Mouse (Mus musculus) G1E (cell line): ENCODE measurements around the gene Mctp1. TPM values are rescaled to one million over a fixed set of nuclear protein-coding genes. Genes with fewer than 3 reads are reported as not detected.

Experiments
- ATAC-seq: 2 replicates; pipeline ENCODE4 v1.8.0; 2016; ENCODE audit warnings: mild to moderate bottlenecking; ENCODE audit not compliant: insufficient number of reproducible peaks, poor library complexity, low FRiP score, severe bottlenecking; ENCODE audit errors: extremely low read depth
- DNase-seq: peaks from one replicate; pipeline ENCODE4 v3.0.0; 2012; ENCODE audit warnings: low spot score
- H3K27me3 ChIP-seq: 2 replicates; pipeline ENCODE4 v1.6.1; 2012; ENCODE audit warnings: mild to moderate bottlenecking, low read length, inconsistent platforms; ENCODE audit not compliant: insufficient read depth
- H3K36me3 ChIP-seq: replicated peaks from 2 replicates; pipeline ENCODE3; 2012; ENCODE audit warnings: mild to moderate bottlenecking, inconsistent platforms
- H3K4me1 ChIP-seq: 2 replicates; pipeline ENCODE4 v1.6.1; 2012; ENCODE audit warnings: low read depth, low read length, inconsistent platforms, mixed read lengths; ENCODE audit not compliant: insufficient read depth
- H3K4me3 ChIP-seq: 2 replicates; pipeline ENCODE4 v1.5.1; 2012; ENCODE audit warnings: low read depth, mild to moderate bottlenecking, inconsistent platforms, low read length, moderate library complexity, mixed read lengths
- H3K9me3 ChIP-seq: replicated peaks from 2 replicates; pipeline ENCODE4 v1.6.1; 2012; ENCODE audit warnings: inconsistent platforms
- CTCF ChIP-seq: IDR thresholded peaks from 2 replicates; pipeline ENCODE4 v1.5.1; 2012; ENCODE audit warnings: low read depth, low read length, inconsistent platforms, mixed read lengths
- GATA1 ChIP-seq: IDR thresholded peaks from 2 replicates; pipeline ENCODE4 v1.6.1; 2012; ENCODE audit warnings: borderline replicate concordance, low read length, inconsistent platforms, mixed read lengths
- GATA2 ChIP-seq: IDR thresholded peaks from 2 replicates; pipeline ENCODE4 v1.6.1; 2012; ENCODE audit warnings: low read depth, low read length, inconsistent platforms, borderline replicate concordance
- POLR2AphosphoS5 ChIP-seq: IDR thresholded peaks from 2 replicates; pipeline ENCODE4 v1.6.1; 2012; ENCODE audit warnings: low read depth, low read length, inconsistent platforms; ENCODE audit not compliant: insufficient replicate concordance
- TAL1 ChIP-seq: conservative IDR thresholded peaks from 2 replicates; pipeline ENCODE4 v1.6.1; 2012; ENCODE audit warnings: low read depth, low read length, inconsistent platforms, mixed read lengths
- polyA plus RNA-seq: library from polyadenylated mRNA; stranded (reverse); fragments of >175 nt; gene quantifications from 2 replicates; pipeline ENCODE4 v1.2.3, GENCODE M21; 2012
- total RNA-seq, 2 experiments: library from RNA; stranded (forward) in 1 of 2; stranded (reverse) in 1 of 2; fragments of 200-1000 nt in 1 of 2; fragments of >200 nt in 1 of 2; fragmentation: Nextera tagmentation in 1 of 2; gene quantifications; 2 replicates each; pipeline ENCODE4 v1.2.3; 2014 to 2017

The Mctp1 gene
- total and polyA plus RNA-seq, 3 experiments: 1.4 to 16.7 (median 15.6) TPM

- TF ChIP-seq GATA2 (no peak), GATA1 (no peak)
- no peaks in the 10 kb centered on the region for H3K4me1 ChIP-seq
- ATAC-seq (no peak), DNase-seq (no peak)
- no peak overlapping the region for H3K4me3 ChIP-seq
- H3K27me3 ChIP-seq: no peaks in the 10 kb centered on the region
- no peaks in the 10 kb centered on the region for H3K9me3 ChIP-seq
- H3K36me3 ChIP-seq: no peaks in the 10 kb centered on the region
Observed at GRCm38 (mm10) chr13:76892987-76893386, 508.7 kb downstream of the Mctp1 start.

- H3K27me3 ChIP-seq: no peaks in the 10 kb centered on the region
- no peaks in the 10 kb centered on the region for H3K9me3 ChIP-seq
- H3K36me3 ChIP-seq: no peaks in the 10 kb centered on the region
- no peaks in the 10 kb centered on the region for H3K4me1 ChIP-seq
- H3K4me3 ChIP-seq: no peak overlapping the region
- no peak for TF ChIP-seq GATA2
- ATAC-seq (no peak), DNase-seq (no peak)
Observed at GRCm38 (mm10) chr13:76895770-76896456, 511.6 kb downstream of the Mctp1 start.

GRCm38 (mm10) chr13:76896457-76896790 lies 512.1 kb downstream of the Mctp1 start:
- no peak for ATAC-seq
- DNase-seq: no peak
- TF ChIP-seq TAL1: no peak
- no peak for TF ChIP-seq GATA1
- no peak for TF ChIP-seq GATA2
- TF ChIP-seq CTCF: no peak
- TF ChIP-seq POLR2AphosphoS5: no peak

GRCm38 (mm10) chr13:76918321-76918720 lies 534.0 kb downstream of the Mctp1 start:
- H3K27me3 ChIP-seq: no peaks in the 10 kb centered on the region
- H3K36me3 ChIP-seq: no peaks in the 10 kb centered on the region
- no peaks in the 10 kb centered on the region for H3K9me3 ChIP-seq
- ATAC-seq (no peak), DNase-seq (no peak)
- no peaks in the 10 kb centered on the region for H3K4me1 ChIP-seq
- no peak overlapping the region for H3K4me3 ChIP-seq
- TF ChIP-seq POLR2AphosphoS5 (no peak), GATA1 (no peak), CTCF (no peak), GATA2 (no peak), TAL1 (no peak)

More at GRCm38 (mm10) chr13:76896457-76896790, 512.1 kb downstream of the Mctp1 start:
- Histone ChIP-seq H3K4me3 (no peak overlapping the region), H3K27me3 (no peaks in the 10 kb centered on the region), H3K36me3 (no peaks in the 10 kb centered on the region), H3K9me3 (no peaks in the 10 kb centered on the region), H3K4me1 (no peaks in the 10 kb centered on the region)

DNA sequence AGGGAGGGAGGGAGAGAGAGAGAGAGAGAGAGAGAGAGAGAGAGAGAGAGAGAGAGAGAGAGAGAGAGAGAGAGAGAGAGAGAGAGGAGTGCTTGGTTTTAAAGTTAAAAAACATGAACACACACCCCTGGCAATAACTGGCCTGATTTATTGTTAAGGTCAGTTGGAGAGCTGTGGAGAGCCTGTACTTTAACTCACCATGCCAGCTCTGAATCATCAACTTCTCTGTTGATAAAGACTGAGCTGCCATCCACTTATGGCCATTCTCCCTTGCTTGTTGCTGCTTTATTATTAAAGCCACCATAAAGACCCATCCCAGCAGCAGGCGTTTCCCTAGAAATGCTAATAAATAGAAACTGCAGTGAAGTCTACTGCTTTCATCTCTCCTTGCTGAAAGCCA lies 542.5 kb downstream of the Mctp1 start:
- DNase-seq: no peak
- TF ChIP-seq GATA2 (no peak), TAL1 (no peak), GATA1 (no peak), CTCF (no peak)
- H3K4me3 ChIP-seq: no peak overlapping the region
- no peaks in the 10 kb centered on the region for H3K36me3 ChIP-seq
- no peak for ATAC-seq
- no peaks in the 10 kb centered on the region for H3K4me1 ChIP-seq
- H3K27me3 ChIP-seq: 0 out of 2 replicates have a peak, but pooled peaks cover 2% of the 10 kb centered on the region
- no peaks in the 10 kb centered on the region for H3K9me3 ChIP-seq

- Histone ChIP-seq H3K36me3 (no peaks in the 10 kb centered on the region), H3K9me3 (no peaks in the 10 kb centered on the region), H3K4me1 (no peaks in the 10 kb centered on the region), H3K4me3 (no peak overlapping the region), H3K27me3 (0 out of 2 replicates have a peak, but pooled peaks cover 2% of the 10 kb centered on the region)
- ATAC-seq (no peak), DNase-seq (no peak)
- TF ChIP-seq TAL1: no peak
- no peak for TF ChIP-seq POLR2AphosphoS5
- no peak for TF ChIP-seq GATA2
- TF ChIP-seq GATA1: no peak
- TF ChIP-seq CTCF: no peak
Observed at GRCm38 (mm10) chr13:76927875-76928440, 543.6 kb downstream of the Mctp1 start.
